Mouse (Mus musculus): ENCODE measurements around the gene Zfhx3.

- TF ChIP-seq CTCF (IDR thresholded peaks at IDR 0.05; ENCODE audit: control insufficient read depth, insufficient read depth, low read length) (no peak), POLR2A (IDR thresholded peaks at IDR 0.05; ENCODE audit: borderline replicate concordance, control insufficient read depth, low read depth, low read length) (no peak)
These were observed 965.6 kb downstream of the Zfhx3 start for GRCm38 (mm10) chr8:108908066-108908465.
